Mouse (Mus musculus) midbrain, postnatal 0 days (tissue): ENCODE measurements around the gene Sucnr1. TPM values are rescaled to one million over a fixed set of nuclear protein-coding genes. Genes with fewer than 3 reads are reported as not detected.

Experiments used
- ATAC-seq: fragments of 200-750 bp; cut with Nextera tagmentation; 2 replicates; pipeline ENCODE4 v1.8.0; 2017; ENCODE audit warnings: moderate number of reproducible peaks, mild to moderate bottlenecking, moderate TSS enrichment, moderate library complexity; ENCODE audit not compliant: low FRiP score
- DNase-seq: peaks from one replicate; pipeline ENCODE4 v3.0.0-alpha.2; 2015; ENCODE audit warnings: low spot score
- H3K27ac ChIP-seq: fragments of 300-500 bp; sonication (generic); 2 replicates; pipeline ENCODE4 v1.5.1; 2014; ENCODE audit warnings: low read depth, mild to moderate bottlenecking, low read length, mixed read lengths
- H3K27me3 ChIP-seq: fragments of 300-500 bp; sonication (generic); 2 replicates; pipeline ENCODE4 v1.6.1; 2014; ENCODE audit warnings: low read length, control low read depth, mixed read lengths; ENCODE audit not compliant: insufficient read depth
- H3K36me3 ChIP-seq: fragments of 300-500 bp; sonication (generic); 2 replicates; pipeline ENCODE4 v1.6.1; 2014; ENCODE audit warnings: low read length, control low read depth, mixed read lengths; ENCODE audit not compliant: insufficient read depth
- H3K4me1 ChIP-seq: fragments of 300-500 bp; sonication (generic); 2 replicates; pipeline ENCODE4 v1.6.1; 2014; ENCODE audit warnings: mild to moderate bottlenecking, control low read depth, antibody characterized with exemption, low read length, mixed read lengths; ENCODE audit not compliant: insufficient read depth
- H3K4me2 ChIP-seq: fragments of 300-500 bp; sonication (generic); 2 replicates; pipeline ENCODE4 v1.6.1; 2014; ENCODE audit warnings: low read depth, mild to moderate bottlenecking, low read length, mixed read lengths; ENCODE audit not compliant: poor library complexity, severe bottlenecking
- H3K4me3 ChIP-seq: fragments of 300-500 bp; sonication (generic); 2 replicates; pipeline ENCODE4 v1.5.1; 2014; ENCODE audit warnings: low read depth, mild to moderate bottlenecking, low read length, moderate library complexity
- H3K9ac ChIP-seq: fragments of 300-500 bp; sonication (generic); replicated peaks from 2 replicates; pipeline ENCODE4 v1.6.1; 2014; ENCODE audit warnings: mild to moderate bottlenecking, low read length, moderate library complexity, mixed read lengths; ENCODE audit not compliant: poor library complexity, severe bottlenecking
- H3K9me3 ChIP-seq: fragments of 300-500 bp; sonication (generic); 2 replicates; pipeline ENCODE4 v1.6.1; 2016; ENCODE audit warnings: low read length, control low read depth
- CTCF ChIP-seq: IDR thresholded peaks from 2 replicates; pipeline ENCODE4 v1.5.1; 2016; ENCODE audit warnings: antibody characterized with exemption, mild to moderate bottlenecking
- WGBS: fragments of 180-500 bp; shearing (Covaris S2); extraction: QIAGEN DNeasy Blood & Tissue Kit; methylation state at CpG from one replicate; pipeline ENCODE4 v1.1.7; 2014; 5-methylcytosine and 5-hydroxymethylcytosine counted together
- polyA plus RNA-seq: library from polyadenylated mRNA; unstranded; fragments of >200 nt; fragmentation: Nextera tagmentation; extraction: Ambion mirVana; gene quantifications from 2 replicates; pipeline ENCODE4 v1.2.1, GENCODE M21; 2015
- total RNA-seq: library from RNA; depleted of rRNA; stranded (reverse); fragments of >200 nt; gene quantifications from 2 replicates; pipeline ENCODE4 v1.2.3, GENCODE M21; 2014

Gene Sucnr1
- total and polyA plus RNA-seq, 2 experiments from 2014 or later: not detected

GRCm38 (mm10) chr3:60107736-60108135, 26.1 kb downstream of the Sucnr1 start:
- 88% methylated on average over 3 of the region's 3 CpGs for WGBS

GRCm38 (mm10) chr3:60108815-60109214, 27.1 kb downstream of the Sucnr1 start:
- H3K4me1 ChIP-seq: no peaks in the 10 kb centered on the region
- H3K4me2 ChIP-seq: no peak overlapping the region
- no peaks in the 10 kb centered on the region for H3K36me3 ChIP-seq
- no peaks in the 10 kb centered on the region for H3K9me3 ChIP-seq
- no peak overlapping the region for H3K4me3 ChIP-seq
- DNase-seq: no peak
- no peak for TF ChIP-seq CTCF
- H3K9ac ChIP-seq: no peak overlapping the region
- ATAC-seq: no peak
- no peaks in the 10 kb centered on the region for H3K27me3 ChIP-seq
- H3K27ac ChIP-seq: no peak overlapping the region

More at GRCm38 (mm10) chr3:60107736-60108135, 26.1 kb downstream of the Sucnr1 start:
- H3K27me3 ChIP-seq: no peaks in the 10 kb centered on the region
- H3K4me2 ChIP-seq: no peak overlapping the region
- H3K27ac ChIP-seq: no peak overlapping the region
- DNase-seq: no peak
- ATAC-seq: no peak
- H3K9ac ChIP-seq: no peak overlapping the region
- TF ChIP-seq CTCF: no peak
- no peaks in the 10 kb centered on the region for H3K9me3 ChIP-seq
- H3K4me3 ChIP-seq: no peak overlapping the region
- H3K4me1 ChIP-seq: no peaks in the 10 kb centered on the region
- H3K36me3 ChIP-seq: no peaks in the 10 kb centered on the region

- no peaks in the 10 kb centered on the region for H3K27me3 ChIP-seq
- ATAC-seq: no peak
- 90% methylated on average over 4 of the region's 4 CpGs for WGBS
- H3K4me2 ChIP-seq: no peak overlapping the region
- H3K4me3 ChIP-seq: no peak overlapping the region
- H3K36me3 ChIP-seq: no peaks in the 10 kb centered on the region
- H3K9ac ChIP-seq: no peak overlapping the region
- no peak for DNase-seq
- H3K27ac ChIP-seq: no peak overlapping the region
- H3K4me1 ChIP-seq: no peaks in the 10 kb centered on the region
- H3K9me3 ChIP-seq: no peaks in the 10 kb centered on the region
- no peak for TF ChIP-seq CTCF
Observed at GRCm38 (mm10) chr3:60111135-60111710, 29.6 kb downstream of the Sucnr1 start.

- H3K9me3 ChIP-seq: no peaks in the 10 kb centered on the region
- TF ChIP-seq CTCF: peak; percentile 90
- H3K4me2 ChIP-seq: no peak overlapping the region
- H3K9ac ChIP-seq: no peak overlapping the region
- 80% methylated on average over 6 of the region's 6 CpGs for WGBS
- H3K27ac ChIP-seq: no peak overlapping the region
- H3K36me3 ChIP-seq: no peaks in the 10 kb centered on the region
- H3K27me3 ChIP-seq: no peaks in the 10 kb centered on the region
- DNase-seq (peak; percentile 73), ATAC-seq (peak; percentile 68; the same call in 1 of the 2 replicates)
- no peaks in the 10 kb centered on the region for H3K4me1 ChIP-seq
- no peak overlapping the region for H3K4me3 ChIP-seq
Observed at GRCm38 (mm10) chr3:60111889-60112646, 30.4 kb downstream of the Sucnr1 start.

GRCm38 (mm10) chr3:60114571-60114970, 32.9 kb downstream of the Sucnr1 start:
- Histone ChIP-seq H3K9ac (no peak overlapping the region), H3K4me3 (no peak overlapping the region), H3K27ac (no peak overlapping the region), H3K4me2 (no peak overlapping the region), H3K9me3 (no peaks in the 10 kb centered on the region), H3K4me1 (no peaks in the 10 kb centered on the region), H3K27me3 (no peaks in the 10 kb centered on the region), H3K36me3 (no peaks in the 10 kb centered on the region)
- 58% methylated on average over 2 of the region's 2 CpGs for WGBS
- no peak for TF ChIP-seq CTCF
- no peak for ATAC-seq
- DNase-seq: no peak

GRCm38 (mm10) chr3:60121449-60121848, 39.8 kb downstream of the Sucnr1 start:
- no peaks in the 10 kb centered on the region for H3K4me1 ChIP-seq
- H3K27ac ChIP-seq: no peak overlapping the region
- 84% methylated on average over 3 of the region's 3 CpGs for WGBS
- no peak overlapping the region for H3K4me2 ChIP-seq
- no peak for ATAC-seq
- DNase-seq: no peak
- H3K4me3 ChIP-seq: no peak overlapping the region
- H3K27me3 ChIP-seq: no peaks in the 10 kb centered on the region
- H3K36me3 ChIP-seq: no peaks in the 10 kb centered on the region
- no peak for TF ChIP-seq CTCF
- no peaks in the 10 kb centered on the region for H3K9me3 ChIP-seq
- no peak overlapping the region for H3K9ac ChIP-seq
